Mouse (Mus musculus): ENCODE results near the gene Tlx3. TPM values are rescaled to one million over a fixed set of nuclear protein-coding genes. Genes with fewer than 3 reads are reported as not detected.

Tlx3 gene
- polyA plus RNA-seq, 1 experiment from 2014 or later = not detected

Other genes starting within 250 kb of the Tlx3 start
- 0.56 and 0.90 TPM in 2 replicates for gene Fgf18, start 56.2 kb downstream of the Tlx3 start, polyA plus RNA-seq (2014; fragmentation: Nextera tagmentation; extraction: Ambion mirVana)
- 1,827 and 1,921 TPM in 2 replicates for gene Npm1, start 40.4 kb downstream of the Tlx3 start, polyA plus RNA-seq (2014; fragmentation: Nextera tagmentation; extraction: Ambion mirVana)
- gene Gm12117, start 73.1 kb upstream of the Tlx3 start, polyA plus RNA-seq (2014; fragmentation: Nextera tagmentation; extraction: Ambion mirVana) = not detected in 2 replicates